In genomic region chr11:106710789-106711188, GRCm38 (mm10) we compare ENCODE assay signal across 13 mouse cellular contexts. TPM values are rescaled to one million over a fixed set of nuclear protein-coding genes. Genes with fewer than 3 reads are reported as not detected.
DNase-seq lines count a peak whose midpoint lies in the region; ATAC-seq and TF ChIP-seq lines count a peak whose summit lies in the region.
"Had no signal": no experiment of that assay in that cellular context is flagged by ENCODE, and none has a peak within 500 bp of the region (broad histone marks: within the 10 kb centered on the region; RNA-seq: fewer than 3 reads in every experiment).

No protein-coding gene starts in this region.

- H3K27ac ChIP-seq in kidney, postnatal 0 days, result no peak overlapping the region; the same call in 1 of the 2 replicates
- H3K27ac ChIP-seq in brown adipose tissue, adult 24 weeks (replicated peaks; ENCODE audit: low read depth, low read length), result peak overlapping the region; percentile 79
- H3K27ac ChIP-seq in intestine, embryonic 16.5 days (ENCODE audit: low read length), result peak overlapping the region; percentile 15; the same call in 1 of the 2 replicates
- H3K27ac ChIP-seq: limb, embryonic 13.5 days; macrophage had no signal

- no peaks in the 10 kb centered on the region for H3K9me3 ChIP-seq in kidney, postnatal 0 days (replicated peaks; ENCODE audit: low read length)
- H3K9me3 ChIP-seq in intestine, embryonic 16.5 days (ENCODE audit: control insufficient read depth, low read length), result no peaks in the 10 kb centered on the region
- H3K9me3 ChIP-seq: limb, embryonic 13.5 days had no signal

- H3K9ac ChIP-seq in kidney, postnatal 0 days (ENCODE audit: low read depth, low read length), result no peak overlapping the region
- no peak overlapping the region for H3K9ac ChIP-seq in intestine, embryonic 16.5 days (ENCODE audit: low read depth, low read length)
- H3K9ac ChIP-seq: limb, embryonic 13.5 days had no signal

- 74% methylated on average over 5 of the region's 5 CpGs for WGBS in kidney, postnatal 0 days
- WGBS in intestine, embryonic 16.5 days, result 75% methylated on average over 5 of the region's 5 CpGs

- TF ChIP-seq CTCF in kidney, postnatal 0 days (IDR thresholded peaks at IDR 0.05; ENCODE audit: low read depth), result no peak

- no peak overlapping the region for H3K4me3 ChIP-seq in kidney, postnatal 0 days (replicated peaks; ENCODE audit: low read depth, low read length)
- H3K4me3 ChIP-seq in brown adipose tissue, adult 24 weeks (ENCODE audit: insufficient read depth, low read depth, low read length), result peak overlapping the region; percentile 48
- no peak overlapping the region for H3K4me3 ChIP-seq in intestine, embryonic 16.5 days (ENCODE audit: low read length)
- H3K4me3 ChIP-seq: limb, embryonic 13.5 days had no signal

- DNase-seq in kidney, postnatal 0 days (ENCODE audit: low spot score), result no peak
- no peak for DNase-seq in kidney, adult 18-20 months
- peak; percentile 39 to 52 for DNase-seq in heart, adult 9 months (ENCODE audit: low spot score in 2 of 2)
- DNase-seq in frontal cortex, adult 2 months (ENCODE audit: extremely low spot score in 1 of 2, low spot score in 1 of 2), result no peak
- no peak for DNase-seq in frontal cortex, postnatal 10 days (ENCODE audit: low spot score in 2 of 2)
- DNase-seq: cerebellum, adult 11-12 months; layer of hippocampus, postnatal 36 days; right cerebral cortex, postnatal 4 days had no signal

- no peaks in the 10 kb centered on the region for H3K36me3 ChIP-seq in kidney, postnatal 0 days (ENCODE audit: insufficient read depth, low read length)
- no peaks in the 10 kb centered on the region for H3K36me3 ChIP-seq in intestine, embryonic 16.5 days (ENCODE audit: control insufficient read depth, insufficient read depth, low read length)
- H3K36me3 ChIP-seq: limb, embryonic 13.5 days had no signal

- H3K27me3 ChIP-seq in kidney, postnatal 0 days (ENCODE audit: insufficient read depth, low read length), result no peaks in the 10 kb centered on the region
- no peaks in the 10 kb centered on the region for H3K27me3 ChIP-seq in intestine, embryonic 16.5 days (replicated peaks; ENCODE audit: control insufficient read depth, insufficient read depth, low read length)
- H3K27me3 ChIP-seq: limb, embryonic 13.5 days had no signal

- H3K4me1 ChIP-seq in kidney, postnatal 0 days (replicated peaks; ENCODE audit: insufficient read depth, low read length), result 0 out of 2 replicates have a peak, but pooled peaks cover 5% of the 10 kb centered on the region
- H3K4me1 ChIP-seq in brown adipose tissue, adult 24 weeks (ENCODE audit: control insufficient read depth, insufficient read depth, insufficient read length, low read length), result peaks cover 8% of the 10 kb centered on the region; the same call in 1 of the 2 replicates
- H3K4me1 ChIP-seq in intestine, embryonic 16.5 days (ENCODE audit: control insufficient read depth, insufficient read depth, low read length), result peaks cover 6% of the 10 kb centered on the region; the same call in 1 of the 2 replicates

- no peak for ATAC-seq in kidney, postnatal 0 days (replicated peaks; ENCODE audit: low FRiP score, low read depth)
- no peak for ATAC-seq in intestine, embryonic 16.5 days
- ATAC-seq in monocyte, adult 5-6 weeks (replicated peaks; ENCODE audit: insufficient number of reproducible peaks, low FRiP score, low TSS enrichment, poor library complexity, severe bottlenecking), result no peak

- 0 out of 2 replicates have a peak overlapping the region, but pooled peaks have one; percentile 29 for H3K4me2 ChIP-seq in kidney, postnatal 0 days (ENCODE audit: low read length)
- no peak overlapping the region for H3K4me2 ChIP-seq in intestine, embryonic 16.5 days (ENCODE audit: low read depth, low read length)
- H3K4me2 ChIP-seq: limb, embryonic 13.5 days had no signal

RNA-seq across cellular contexts. Expression of gene Pecam1, which starts 39.6 kb away (rescaled TPM):
- 54.1 and 55.0 TPM in 2 replicates for polyA plus RNA-seq in kidney, postnatal 0 days (2015; fragmentation: Nextera tagmentation; extraction: Ambion mirVana)
- polyA plus RNA-seq in brown adipose tissue, adult 24 weeks (2012; ENCODE audit: insufficient read depth, insufficient read length, missing spikeins), result 31.7 and 54.7 TPM in 2 replicates
- 48.2 and 48.6 TPM in 2 replicates for polyA plus RNA-seq in intestine, embryonic 16.5 days (2015; fragmentation: Nextera tagmentation; extraction: Ambion mirVana)
- 46.9 to 75.5 TPM (median 51.4 TPM) in 3 replicates for total RNA-seq in monocyte, adult 5-6 weeks (2017)
- polyA plus RNA-seq in frontal cortex, adult 2 months (2012; rRNA removed), result 17.0 and 20.1 TPM in 2 replicates

RNA-seq across cellular contexts. Expression of gene Milr1, which starts 40.2 kb away (rescaled TPM):
- 0.78 and 0.89 TPM in 2 replicates for polyA plus RNA-seq in kidney, postnatal 0 days (2015; fragmentation: Nextera tagmentation; extraction: Ambion mirVana)
- 0.95 TPM in 1 of 2 replicates, not detected in the other for polyA plus RNA-seq in brown adipose tissue, adult 24 weeks (2012; ENCODE audit: insufficient read depth, insufficient read length, missing spikeins)
- polyA plus RNA-seq in intestine, embryonic 16.5 days (2015; fragmentation: Nextera tagmentation; extraction: Ambion mirVana), result 1.6 and 1.7 TPM in 2 replicates
- 44.9 to 93.4 TPM (median 91.7 TPM) in 3 replicates for total RNA-seq in monocyte, adult 5-6 weeks (2017)
- polyA plus RNA-seq in frontal cortex, adult 2 months (2012; rRNA removed), result 0.15 and 0.78 TPM in 2 replicates
- total RNA-seq: layer of hippocampus, postnatal 36 days had no signal

Comparison
In these comparisons a context has a peak if more than half of its experiments do, and no peak if none do; other contexts are left out.
1. DNase-seq: peak in heart, adult 9 months (2 of 2); none in kidney, postnatal 0 days (single experiment), kidney, adult 18-20 months (single experiment), frontal cortex, adult 2 months (0 of 2) and frontal cortex, postnatal 10 days (0 of 2).